Mouse (Mus musculus) testis, adult 10 weeks (tissue): ENCODE data around the gene Gm3259. TPM values are rescaled to one million over a fixed set of nuclear protein-coding genes. Genes with fewer than 3 reads are reported as not detected.

Source experiments
- polyA plus RNA-seq: library from polyadenylated mRNA; stranded (reverse); fragments of 350-450 nt; fragmentation: Illumina TruSeq; extraction: RNeasy Lipid Tissue Mini Kit (QIAGEN cat#74804); gene quantifications from one replicate; pipeline ENCODE4 v1.2.3, GENCODE M21; 2014; ENCODE audit warnings: low read depth, low replicate concordance

The Gm3259 gene
- not detected for polyA plus RNA-seq

DNA sequence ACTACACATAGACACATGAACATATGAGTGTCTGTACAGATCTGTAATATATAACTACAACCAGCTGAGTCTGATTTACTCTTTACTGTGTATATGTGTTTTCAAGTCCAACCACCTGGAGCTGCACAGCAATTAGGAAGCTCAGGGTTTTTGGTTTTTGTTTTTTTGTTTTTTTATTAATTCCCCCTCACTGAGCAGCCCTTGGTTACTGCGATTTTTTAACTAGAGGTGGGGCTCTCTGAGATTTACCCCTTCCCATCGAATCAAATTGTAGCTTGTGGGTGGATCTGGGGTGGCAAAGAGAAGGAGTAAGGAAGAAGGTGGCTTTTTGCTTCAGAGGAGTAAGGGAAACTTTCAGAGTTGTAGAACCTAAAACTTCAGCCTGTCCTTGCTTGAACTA is at the start of gene Gm3259:
Gene Gm3259 (plus strand): TSS at position 301 of the 400 bp plus-strand sequence.

GRCm38 (mm10) chr5:95272668-95273067 is 33.0 kb upstream of the Gm3259 start, which contains the start of gene Gm10424:
TSS of gene Gm10424 (minus strand) at chr5:95272768.

Other genes with a start within 250 kb of the Gm3259 start
- not detected for gene Gm7942, start 199.0 kb upstream of the Gm3259 start, polyA plus RNA-seq
- 0.25 TPM for gene Gm16513, start 123.3 kb upstream of the Gm3259 start, polyA plus RNA-seq
- not detected for gene Gm10424, start 33.1 kb upstream of the Gm3259 start, polyA plus RNA-seq
- gene D5Ertd577e, start 150.9 kb downstream of the Gm3259 start, polyA plus RNA-seq, result not detected
- not detected for gene Gm3286, start 204.8 kb downstream of the Gm3259 start, polyA plus RNA-seq